Mouse (Mus musculus): ENCODE data around the gene Igsf9. TPM values are rescaled to one million over a fixed set of nuclear protein-coding genes. Genes with fewer than 3 reads are reported as not detected.

Gene Igsf9
- total RNA-seq, 2 experiments from 2014 or later, result not detected

- no peak for ATAC-seq (replicated peaks; ENCODE audit: low FRiP score, poor library complexity, severe bottlenecking)
These were observed 8.1 kb downstream of the Igsf9 start for GRCm38 (mm10) chr1:172489585-172490250.

GRCm38 (mm10) chr1:172490261-172490661, 8.7 kb downstream of the Igsf9 start:
- ATAC-seq (replicated peaks; ENCODE audit: low FRiP score, poor library complexity, severe bottlenecking), result peak; percentile 54

GRCm38 (mm10) chr1:172492047-172492446, 10.5 kb downstream of the Igsf9 start:
- ATAC-seq (replicated peaks; ENCODE audit: low FRiP score, poor library complexity, severe bottlenecking), result no peak

DNA sequence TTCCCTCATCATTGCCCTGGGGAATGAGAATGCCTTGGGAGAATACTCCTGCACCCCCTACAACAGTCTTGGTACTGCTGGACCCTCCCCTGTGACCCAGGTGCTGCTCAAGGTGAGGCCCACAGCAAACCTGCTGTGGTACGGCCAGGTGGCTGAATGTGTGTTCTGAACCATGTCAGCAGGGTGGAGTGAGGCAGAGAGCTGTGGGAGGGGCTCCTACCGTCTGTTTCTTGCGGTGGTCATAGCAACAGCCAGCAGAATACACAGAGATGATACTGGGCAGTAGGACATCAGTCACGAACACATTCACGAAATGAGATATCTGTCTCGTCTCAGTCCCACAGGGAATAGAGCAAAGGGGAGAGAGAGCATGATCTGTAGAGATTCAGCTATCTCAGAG, 11.9 kb downstream of the Igsf9 start:
- no peak for ATAC-seq (replicated peaks; ENCODE audit: low FRiP score, poor library complexity, severe bottlenecking)

DNA sequence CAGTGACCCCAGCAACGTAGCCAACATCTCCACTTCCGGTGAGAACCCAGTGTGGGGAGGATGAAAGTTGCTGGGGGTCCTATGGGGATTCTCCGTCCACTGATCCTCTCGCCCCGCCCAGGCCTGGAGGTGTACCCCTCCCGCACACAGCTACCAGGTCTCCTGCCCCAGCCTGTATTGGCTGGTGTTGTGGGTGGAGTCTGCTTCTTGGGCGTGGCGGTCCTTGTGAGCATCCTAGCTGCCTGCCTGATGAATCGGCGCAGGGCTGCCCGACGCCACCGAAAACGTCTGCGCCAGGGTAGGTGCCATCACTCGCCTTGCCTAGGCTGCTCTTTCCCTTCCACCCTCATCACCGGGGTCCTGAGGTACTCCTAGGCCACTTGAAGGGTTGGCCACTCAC, 14.4 kb downstream of the Igsf9 start:
- no peak for ATAC-seq (replicated peaks; ENCODE audit: low FRiP score, poor library complexity, severe bottlenecking)

DNA sequence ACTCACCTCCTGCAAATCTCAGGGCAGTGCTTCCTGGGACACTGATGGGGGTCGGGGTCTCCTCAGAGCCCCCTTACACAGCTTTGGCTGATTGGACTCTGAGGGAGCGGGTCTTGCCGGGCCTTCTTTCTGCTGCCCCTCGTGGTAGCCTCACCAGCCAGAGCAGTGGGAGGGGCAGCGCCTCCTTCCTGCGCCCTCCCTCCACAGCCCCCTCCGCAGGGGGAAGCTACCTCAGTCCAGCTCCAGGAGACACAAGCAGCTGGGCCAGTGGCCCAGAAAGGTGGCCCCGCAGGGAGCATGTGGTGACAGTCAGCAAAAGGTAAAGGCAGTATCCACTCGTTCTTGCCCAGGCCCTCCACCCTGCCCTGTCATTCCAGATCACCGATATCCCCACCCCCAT, 15.8 kb downstream of the Igsf9 start:
- ATAC-seq (replicated peaks; ENCODE audit: low FRiP score, poor library complexity, severe bottlenecking), result no peak

- ATAC-seq (replicated peaks; ENCODE audit: low FRiP score, poor library complexity, severe bottlenecking), result no peak
These were observed 18.3 kb downstream of the Igsf9 start, which contains the start of gene Tagln2 for GRCm38 (mm10) chr1:172499765-172500441. Tagln2 (plus strand) TSS chr1:172500047.

GRCm38 (mm10) chr1:172500451-172501370, 19.1 kb downstream of the Igsf9 start:
- no peak for ATAC-seq (replicated peaks; ENCODE audit: low FRiP score, poor library complexity, severe bottlenecking)

- ATAC-seq (replicated peaks; ENCODE audit: low FRiP score, poor library complexity, severe bottlenecking), result no peak
These were observed 20.0 kb downstream of the Igsf9 start for GRCm38 (mm10) chr1:172501371-172502144.

- ATAC-seq (replicated peaks; ENCODE audit: low FRiP score, poor library complexity, severe bottlenecking), result no peak
These were observed 20.8 kb downstream of the Igsf9 start for GRCm38 (mm10) chr1:172502145-172503110.

DNA sequence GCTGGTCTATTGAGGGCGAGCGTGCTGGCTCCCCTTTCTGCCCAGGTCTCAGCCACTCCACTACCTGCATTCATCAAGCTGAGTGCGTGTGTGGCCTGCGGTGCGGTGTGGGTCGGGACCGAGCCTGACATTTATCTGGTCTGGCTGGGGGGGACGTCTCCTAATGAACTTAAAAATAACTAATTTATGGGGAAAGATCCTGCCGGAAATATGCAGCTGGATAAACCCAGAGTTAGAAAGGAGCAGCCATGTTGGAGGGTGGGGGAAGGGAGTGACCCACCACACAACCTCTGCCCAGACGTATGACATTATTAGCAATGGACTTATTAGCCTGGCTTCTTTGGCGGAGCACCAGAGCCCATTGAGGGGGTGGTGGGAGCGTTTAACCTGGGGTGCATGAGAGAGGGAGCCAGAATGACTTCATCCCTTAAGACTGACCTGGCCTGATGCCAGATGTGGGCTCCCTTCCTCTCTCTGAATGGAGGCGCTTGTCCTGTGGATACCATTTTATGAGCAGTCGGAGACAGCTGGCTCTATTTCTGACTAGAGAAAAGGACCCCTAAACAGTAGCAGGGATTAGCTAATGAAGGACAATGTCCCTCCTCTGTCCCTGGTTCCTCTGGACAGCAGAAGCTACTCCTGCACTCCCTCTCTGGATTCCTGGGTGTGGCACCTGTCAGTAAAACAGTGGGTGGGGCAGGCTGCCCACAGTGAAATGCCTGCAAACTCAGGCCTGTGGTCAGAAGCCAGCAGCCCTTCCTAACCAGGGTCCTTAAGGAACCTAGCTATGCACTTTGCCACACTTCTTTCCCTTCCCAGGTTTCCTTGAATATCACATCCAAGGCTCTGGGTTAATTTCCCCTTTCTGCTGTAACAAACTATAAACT, 21.8 kb downstream of the Igsf9 start:
- ATAC-seq (replicated peaks; ENCODE audit: low FRiP score, poor library complexity, severe bottlenecking), result no peak

- no peak for ATAC-seq (replicated peaks; ENCODE audit: low FRiP score, poor library complexity, severe bottlenecking)
These were observed 23.2 kb downstream of the Igsf9 start for GRCm38 (mm10) chr1:172504756-172505155.

GRCm38 (mm10) chr1:172507001-172507400, 25.4 kb downstream of the Igsf9 start:
- ATAC-seq (replicated peaks; ENCODE audit: low FRiP score, poor library complexity, severe bottlenecking), result no peak

- no peak for ATAC-seq (replicated peaks; ENCODE audit: low FRiP score, poor library complexity, severe bottlenecking)
These were observed 26.1 kb downstream of the Igsf9 start for GRCm38 (mm10) chr1:172507701-172508100.

GRCm38 (mm10) chr1:172508172-172508571, 26.6 kb downstream of the Igsf9 start:
- ATAC-seq (replicated peaks; ENCODE audit: low FRiP score, poor library complexity, severe bottlenecking), result no peak

DNA sequence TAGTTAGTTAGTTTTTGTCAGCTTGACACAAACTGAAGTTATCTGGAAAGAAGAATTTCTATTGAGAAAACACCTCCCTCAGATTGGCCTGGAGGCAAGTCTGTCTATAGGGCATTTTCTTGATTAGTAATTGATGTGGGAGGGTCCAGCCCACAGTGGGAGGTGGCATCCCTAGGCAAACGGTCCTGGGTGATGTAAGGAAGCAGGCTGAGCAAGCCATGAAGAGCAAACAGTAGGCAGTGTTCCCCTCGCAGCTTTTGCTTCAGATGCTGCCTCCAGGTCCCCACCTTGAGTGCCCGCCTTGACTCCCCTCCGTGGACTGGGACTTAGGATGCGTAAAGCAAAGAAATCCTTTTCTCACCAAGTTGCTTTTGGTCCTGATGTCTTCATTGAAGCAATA, 27.6 kb downstream of the Igsf9 start:
- no peak for ATAC-seq (replicated peaks; ENCODE audit: low FRiP score, poor library complexity, severe bottlenecking)

DNA sequence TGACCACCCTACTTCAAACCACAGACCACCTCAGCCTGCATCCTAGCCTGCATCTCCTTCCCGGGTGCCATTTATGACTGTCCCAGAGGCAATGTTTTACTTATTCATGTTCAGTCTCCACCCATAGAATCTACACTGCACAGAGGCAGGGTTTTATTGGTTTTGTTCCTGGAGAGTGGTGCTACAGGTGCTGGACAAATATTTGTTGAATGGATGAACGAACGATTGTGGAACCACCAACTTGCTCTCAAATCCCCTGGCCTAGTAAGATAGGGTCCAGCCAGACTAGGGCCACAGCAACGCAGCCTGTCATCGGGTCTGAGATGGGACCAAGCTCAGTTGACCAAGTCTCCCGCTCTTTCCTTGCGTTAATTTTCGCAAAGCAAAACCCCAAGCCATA, 28.4 kb downstream of the Igsf9 start:
- ATAC-seq (replicated peaks; ENCODE audit: low FRiP score, poor library complexity, severe bottlenecking), result no peak
